Mouse (Mus musculus): ENCODE data around the gene Focad.

DNA sequence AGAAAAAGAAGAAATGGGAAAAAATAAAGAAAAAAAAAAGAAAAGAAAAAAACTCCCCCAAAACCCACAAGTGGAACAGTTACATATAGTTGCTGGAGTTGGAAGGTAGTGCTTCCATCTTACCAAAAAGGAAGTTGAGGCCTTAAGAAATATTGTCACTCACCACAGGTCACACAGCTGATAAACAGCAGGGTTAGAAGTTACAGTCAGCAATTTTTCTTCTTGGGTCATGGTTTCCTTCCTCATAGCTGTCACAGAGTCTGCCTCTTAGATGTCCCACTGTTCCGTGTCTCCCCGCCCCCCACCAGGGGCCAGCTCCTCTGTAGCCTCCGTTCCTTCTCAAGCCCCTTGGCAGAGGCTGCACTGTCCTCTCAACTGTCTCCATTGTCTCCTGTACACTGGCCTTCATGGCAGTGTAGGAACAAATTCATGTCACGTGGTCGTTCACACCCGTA lies 345.3 kb downstream of the Focad start:
- TF ChIP-seq GATA1 (IDR thresholded peaks at IDR 0.05; ENCODE audit: low read length) (no peak), TAL1 (IDR thresholded peaks at IDR 0.05; ENCODE audit: low read length) (no peak)
